Mouse (Mus musculus): ENCODE data around the gene Ces2e. TPM values are rescaled to one million over a fixed set of nuclear protein-coding genes. Genes with fewer than 3 reads are reported as not detected.
"Not testable (repeated sequence)": the region's sequence is repeated elsewhere in the genome, so short reads cannot be mapped to it uniquely, and the experiment has no call there.

The Ces2e gene
- polyA plus RNA-seq (2012; rRNA removed): 0.18 and 0.36 TPM in 2 replicates

DNA sequence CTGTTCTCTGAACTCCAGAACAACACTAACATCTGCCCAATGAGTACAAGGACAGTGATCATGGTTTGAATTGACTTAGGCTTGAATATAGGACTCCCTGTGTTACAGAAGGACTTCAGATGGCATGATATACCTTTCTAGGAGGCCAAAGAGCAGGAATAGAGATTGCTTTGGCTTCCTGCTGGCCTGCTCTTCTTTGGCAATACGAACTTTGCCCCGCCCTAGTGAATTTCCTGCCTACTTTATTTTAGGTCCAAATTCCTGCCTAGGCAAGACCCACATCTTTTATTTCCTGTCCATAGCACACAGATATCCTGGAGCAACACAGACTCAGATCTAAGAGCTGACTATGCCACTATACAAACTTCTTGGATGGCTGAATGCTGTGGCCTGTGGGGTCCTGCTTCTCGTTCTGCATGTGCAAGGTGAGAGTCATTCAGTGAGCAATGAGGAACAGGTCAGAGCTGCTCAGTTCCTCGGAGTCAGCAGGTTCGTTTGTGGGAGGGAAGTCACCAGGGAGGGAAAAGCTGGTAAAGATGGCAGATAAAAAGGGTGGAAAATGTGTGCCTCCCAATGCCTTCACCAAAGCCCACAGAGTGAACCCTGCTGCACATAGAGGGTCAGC lies at the start of gene Ces2e:
Gene Ces2e, plus strand, starts transcription at position 289 of the 625 bp plus-strand sequence.
- DNase-seq (ENCODE audit: low read depth in 1 of 2, low spot score in 2 of 2): no peak
- H3K4me1 ChIP-seq (ENCODE audit: control insufficient read depth, insufficient read depth, insufficient read length): no peaks in the 10 kb centered on the region
- no peak within 1 kb of the TSS for H3K4me3 ChIP-seq (ENCODE audit: extremely low read depth, insufficient read depth, insufficient read length)
- TF ChIP-seq POLR2A (IDR thresholded peaks at IDR 0.05; ENCODE audit: low read depth, low read length) (no peak), CTCF (IDR thresholded peaks at IDR 0.05; ENCODE audit: extremely low read depth, insufficient read depth, insufficient read length, insufficient replicate concordance) (no peak)
- H3K36me3 ChIP-seq (ENCODE audit: control insufficient read depth, insufficient read depth, low read length): no peaks in the 10 kb centered on the region
- no peak within 1 kb of the TSS for H3K27ac ChIP-seq (ENCODE audit: insufficient read depth, low read length)
- no peaks in the 10 kb centered on the region for H3K27me3 ChIP-seq (ENCODE audit: control insufficient read depth, insufficient read depth, low read length)
- WGBS: 58% methylated on average over 5 of the region's 5 CpGs

- not testable (repeated sequence) for H3K27ac ChIP-seq (ENCODE audit: insufficient read depth, low read length); H3K36me3 ChIP-seq (ENCODE audit: control insufficient read depth, insufficient read depth, low read length); H3K4me1 ChIP-seq (ENCODE audit: control insufficient read depth, insufficient read depth, insufficient read length); H3K27me3 ChIP-seq (ENCODE audit: control insufficient read depth, insufficient read depth, low read length); DNase-seq (ENCODE audit: low read depth in 1 of 2, low spot score in 2 of 2); H3K4me3 ChIP-seq (ENCODE audit: extremely low read depth, insufficient read depth, insufficient read length)
- no CpG with 5 or more reads among the region's 4 CpGs for WGBS
Measured at GRCm38 (mm10) chr8:104886223-104886926, 39.7 kb upstream of the Ces2e start.

- TF ChIP-seq POLR2A (IDR thresholded peaks at IDR 0.05; ENCODE audit: low read depth, low read length) (no peak), CTCF (IDR thresholded peaks at IDR 0.05; ENCODE audit: extremely low read depth, insufficient read depth, insufficient read length, insufficient replicate concordance) (no peak)
- Histone ChIP-seq H3K4me3 (ENCODE audit: extremely low read depth, insufficient read depth, insufficient read length) (no peak overlapping the region), H3K4me1 (ENCODE audit: control insufficient read depth, insufficient read depth, insufficient read length) (no peaks in the 10 kb centered on the region), H3K27me3 (ENCODE audit: control insufficient read depth, insufficient read depth, low read length) (no peaks in the 10 kb centered on the region), H3K27ac (ENCODE audit: insufficient read depth, low read length) (no peak overlapping the region), H3K36me3 (ENCODE audit: control insufficient read depth, insufficient read depth, low read length) (no peaks in the 10 kb centered on the region)
- 38% methylated on average over 2 of the region's 2 CpGs for WGBS
- no peak for DNase-seq (ENCODE audit: low read depth in 1 of 2, low spot score in 2 of 2)
Measured at GRCm38 (mm10) chr8:104901746-104902145, 24.3 kb upstream of the Ces2e start.

DNA sequence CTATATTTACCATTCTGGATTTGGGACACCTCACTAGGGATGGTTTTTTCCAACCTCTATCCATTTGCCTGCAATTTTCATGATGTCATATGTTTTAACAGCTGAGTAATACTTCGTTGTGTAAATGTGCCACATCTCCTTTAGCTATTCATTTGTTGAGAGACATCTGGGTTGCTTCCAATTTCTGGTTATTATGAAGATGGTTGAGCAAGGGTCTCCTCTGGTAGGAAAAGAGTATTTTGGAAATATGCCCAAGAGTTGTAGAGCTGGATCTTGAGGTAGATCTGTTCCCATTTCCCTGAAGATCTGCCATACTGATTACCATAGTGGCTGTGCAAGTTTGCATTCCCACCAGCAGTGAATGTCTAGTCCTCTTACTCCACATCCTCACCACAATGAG lies 18.9 kb upstream of the Ces2e start:
- TF ChIP-seq CTCF (IDR thresholded peaks at IDR 0.05; ENCODE audit: extremely low read depth, insufficient read depth, insufficient read length, insufficient replicate concordance): no peak
- TF ChIP-seq POLR2A (IDR thresholded peaks at IDR 0.05; ENCODE audit: low read depth, low read length): no peak
- H3K36me3 ChIP-seq (ENCODE audit: control insufficient read depth, insufficient read depth, low read length): no peaks in the 10 kb centered on the region
- H3K27me3 ChIP-seq (ENCODE audit: control insufficient read depth, insufficient read depth, low read length): no peaks in the 10 kb centered on the region
- DNase-seq (ENCODE audit: low read depth in 1 of 2, low spot score in 2 of 2): no peak
- H3K4me1 ChIP-seq (ENCODE audit: control insufficient read depth, insufficient read depth, insufficient read length): no peaks in the 10 kb centered on the region
- 50% methylated on average over 1 of the region's 1 CpGs for WGBS
- H3K27ac ChIP-seq (ENCODE audit: insufficient read depth, low read length): no peak overlapping the region
- no peak overlapping the region for H3K4me3 ChIP-seq (ENCODE audit: extremely low read depth, insufficient read depth, insufficient read length)

DNA sequence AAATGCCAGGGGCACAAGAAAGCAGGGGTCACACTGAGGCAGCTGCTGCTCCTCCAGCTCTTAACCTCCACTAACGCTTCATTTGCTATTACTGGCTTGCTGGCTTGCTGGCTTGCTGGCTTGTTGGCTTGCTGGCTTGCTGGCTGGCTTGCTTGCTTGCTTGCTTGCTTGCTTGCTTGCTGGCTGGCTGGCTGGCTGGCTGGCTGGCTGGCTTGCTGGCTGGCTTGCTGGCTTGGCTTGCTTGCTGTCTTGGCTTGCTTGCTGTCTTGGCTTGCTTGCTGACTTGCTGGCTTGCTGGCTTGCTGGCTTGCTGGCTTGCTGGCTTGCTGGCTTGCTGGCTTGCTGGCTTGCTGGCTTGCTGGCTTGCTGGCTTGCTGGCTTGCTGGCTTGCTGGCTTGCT lies 17.0 kb upstream of the Ces2e start:
- DNase-seq (ENCODE audit: low read depth in 1 of 2, low spot score in 2 of 2); H3K27ac ChIP-seq (ENCODE audit: insufficient read depth, low read length): not testable (repeated sequence)
- WGBS: 92% methylated on average over 1 of the region's 1 CpGs

GRCm38 (mm10) chr8:104909651-104910050 lies 16.4 kb upstream of the Ces2e start:
- not testable (repeated sequence) for H3K27ac ChIP-seq (ENCODE audit: insufficient read depth, low read length); H3K36me3 ChIP-seq (ENCODE audit: control insufficient read depth, insufficient read depth, low read length); H3K4me3 ChIP-seq (ENCODE audit: extremely low read depth, insufficient read depth, insufficient read length); DNase-seq (ENCODE audit: low read depth in 1 of 2, low spot score in 2 of 2); H3K27me3 ChIP-seq (ENCODE audit: control insufficient read depth, insufficient read depth, low read length); H3K4me1 ChIP-seq (ENCODE audit: control insufficient read depth, insufficient read depth, insufficient read length)
- 95% methylated on average over 10 of the region's 10 CpGs for WGBS

More for the DNA sequence above, 17.0 kb upstream of the Ces2e start:
- not testable (repeated sequence) for H3K4me1 ChIP-seq (ENCODE audit: control insufficient read depth, insufficient read depth, insufficient read length); H3K4me3 ChIP-seq (ENCODE audit: extremely low read depth, insufficient read depth, insufficient read length); H3K36me3 ChIP-seq (ENCODE audit: control insufficient read depth, insufficient read depth, low read length); H3K27me3 ChIP-seq (ENCODE audit: control insufficient read depth, insufficient read depth, low read length)

DNA sequence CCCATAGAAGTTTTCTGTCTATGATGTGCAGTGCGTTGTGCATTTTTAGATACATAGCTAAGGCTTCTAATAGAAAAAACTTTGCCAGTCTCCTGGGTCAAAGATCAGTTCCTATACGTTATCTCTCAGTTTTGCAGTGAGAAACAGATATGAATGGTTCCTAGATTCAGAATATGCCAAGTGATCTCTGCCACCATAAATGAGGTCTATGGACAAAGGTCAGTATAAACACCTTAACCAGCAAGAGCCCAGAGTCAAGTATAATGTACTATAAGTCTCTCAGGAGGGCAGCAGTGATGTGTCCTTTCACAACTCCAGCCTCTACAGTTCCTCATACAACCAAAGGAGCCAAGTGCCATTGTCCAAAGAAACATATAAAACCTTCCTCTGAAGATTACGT lies 1.2 kb downstream of the Ces2e start:
- Histone ChIP-seq H3K36me3 (ENCODE audit: control insufficient read depth, insufficient read depth, low read length) (no peaks in the 10 kb centered on the region), H3K4me3 (ENCODE audit: extremely low read depth, insufficient read depth, insufficient read length) (no peak overlapping the region), H3K27me3 (ENCODE audit: control insufficient read depth, insufficient read depth, low read length) (no peaks in the 10 kb centered on the region), H3K4me1 (ENCODE audit: control insufficient read depth, insufficient read depth, insufficient read length) (no peaks in the 10 kb centered on the region), H3K27ac (ENCODE audit: insufficient read depth, low read length) (no peak overlapping the region)
- WGBS: 86% methylated on average over 3 of the region's 3 CpGs
- TF ChIP-seq CTCF (IDR thresholded peaks at IDR 0.05; ENCODE audit: extremely low read depth, insufficient read depth, insufficient read length, insufficient replicate concordance) (no peak), POLR2A (IDR thresholded peaks at IDR 0.05; ENCODE audit: low read depth, low read length) (no peak)
- no peak for DNase-seq (ENCODE audit: low read depth in 1 of 2, low spot score in 2 of 2)
